Mouse (Mus musculus) urinary bladder, adult 2 months (tissue): Measurements from ENCODE around the gene Vkorc1l1. TPM values are rescaled to one million over a fixed set of nuclear protein-coding genes. Genes with fewer than 3 reads are reported as not detected.

Experiments
- DNase-seq: peaks from one replicate; pipeline ENCODE4 v3.0.0; 2022; ENCODE audit warnings: low spot score
- polyA plus RNA-seq: library from polyadenylated mRNA; depleted of rRNA; stranded (reverse); fragments of >200 nt; gene quantifications from 2 replicates; pipeline ENCODE4 v1.2.3, GENCODE M21; 2012

The Vkorc1l1 gene
- polyA plus RNA-seq, 1 experiment = 19.1 TPM

GRCm38 (mm10) chr5:129942073-129942939 is 536 bp downstream of the Vkorc1l1 start:
- peak; percentile 54 for DNase-seq

- no peak for DNase-seq
Observed at GRCm38 (mm10) chr5:129943402-129943801, 1.6 kb downstream of the Vkorc1l1 start.

- no peak for DNase-seq
Observed at GRCm38 (mm10) chr5:129947528-129948033, 5.8 kb downstream of the Vkorc1l1 start.

GRCm38 (mm10) chr5:129952143-129952542 is 10.4 kb downstream of the Vkorc1l1 start:
- no peak for DNase-seq

GRCm38 (mm10) chr5:129954473-129955254 is 12.9 kb downstream of the Vkorc1l1 start:
- DNase-seq = no peak

- DNase-seq = no peak
Observed at GRCm38 (mm10) chr5:129955792-129956191, 14.0 kb downstream of the Vkorc1l1 start.

- DNase-seq = no peak
Observed at GRCm38 (mm10) chr5:129963224-129963623, 21.5 kb downstream of the Vkorc1l1 start.

- no peak for DNase-seq
Observed at GRCm38 (mm10) chr5:129966448-129966847, 24.7 kb downstream of the Vkorc1l1 start.

- DNase-seq = no peak
Observed at GRCm38 (mm10) chr5:129968417-129968816, 26.6 kb downstream of the Vkorc1l1 start.

- no peak for DNase-seq
Observed at GRCm38 (mm10) chr5:129971491-129971890, 29.7 kb downstream of the Vkorc1l1 start.

- DNase-seq = no peak
Observed at GRCm38 (mm10) chr5:129974354-129974753, 32.6 kb downstream of the Vkorc1l1 start.

- no peak for DNase-seq
Observed at GRCm38 (mm10) chr5:129974866-129975311, 33.1 kb downstream of the Vkorc1l1 start.

GRCm38 (mm10) chr5:129977768-129978167 is 36.0 kb downstream of the Vkorc1l1 start:
- no peak for DNase-seq

GRCm38 (mm10) chr5:129978608-129979007 is 36.8 kb downstream of the Vkorc1l1 start:
- DNase-seq = no peak

- no peak for DNase-seq
Observed at GRCm38 (mm10) chr5:129980216-129980615, 38.4 kb downstream of the Vkorc1l1 start.

- no peak for DNase-seq
Observed at GRCm38 (mm10) chr5:129989376-129989775, 47.6 kb downstream of the Vkorc1l1 start.

GRCm38 (mm10) chr5:129991898-129992297 is 50.1 kb downstream of the Vkorc1l1 start:
- no peak for DNase-seq

- no peak for DNase-seq
Observed at GRCm38 (mm10) chr5:129993374-129993773, 51.6 kb downstream of the Vkorc1l1 start.

GRCm38 (mm10) chr5:129994989-129995388 is 53.2 kb downstream of the Vkorc1l1 start:
- DNase-seq = no peak

- DNase-seq = no peak
Observed at GRCm38 (mm10) chr5:129997700-129998099, 55.9 kb downstream of the Vkorc1l1 start.

GRCm38 (mm10) chr5:129999097-129999496 is 57.3 kb downstream of the Vkorc1l1 start:
- DNase-seq = no peak

- no peak for DNase-seq
Observed at GRCm38 (mm10) chr5:130000735-130001134, 59.0 kb downstream of the Vkorc1l1 start.
